Mouse (Mus musculus): ENCODE data around the gene Slc6a18. TPM values are rescaled to one million over a fixed set of nuclear protein-coding genes. Genes with fewer than 3 reads are reported as not detected.

Slc6a18 gene
- polyA plus RNA-seq (2015; fragmentation: Nextera tagmentation; extraction: Ambion mirVana): not detected in 2 replicates

DNA sequence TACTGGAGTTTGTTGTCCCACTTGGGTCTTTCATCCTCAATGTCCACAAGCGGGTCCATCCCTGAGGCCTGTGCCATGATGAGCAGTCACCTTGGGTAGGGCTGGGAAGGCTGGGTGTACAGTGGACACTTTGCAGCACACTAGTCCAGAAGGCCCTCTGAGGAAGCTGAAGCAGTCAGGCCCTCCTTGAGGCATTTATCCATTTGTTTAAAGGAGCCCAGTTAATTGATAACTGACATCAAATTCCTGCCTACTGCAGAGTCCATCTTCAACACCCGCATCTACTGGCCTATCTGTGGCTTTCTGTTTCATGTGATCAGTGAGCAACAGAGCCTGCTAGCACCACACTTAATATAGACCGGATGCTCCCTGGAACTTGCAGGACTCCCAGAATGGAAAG lies at the start of gene Slc6a18:
Gene Slc6a18 (minus strand): TSS at position 171 of the 400 bp plus-strand sequence.

DNA sequence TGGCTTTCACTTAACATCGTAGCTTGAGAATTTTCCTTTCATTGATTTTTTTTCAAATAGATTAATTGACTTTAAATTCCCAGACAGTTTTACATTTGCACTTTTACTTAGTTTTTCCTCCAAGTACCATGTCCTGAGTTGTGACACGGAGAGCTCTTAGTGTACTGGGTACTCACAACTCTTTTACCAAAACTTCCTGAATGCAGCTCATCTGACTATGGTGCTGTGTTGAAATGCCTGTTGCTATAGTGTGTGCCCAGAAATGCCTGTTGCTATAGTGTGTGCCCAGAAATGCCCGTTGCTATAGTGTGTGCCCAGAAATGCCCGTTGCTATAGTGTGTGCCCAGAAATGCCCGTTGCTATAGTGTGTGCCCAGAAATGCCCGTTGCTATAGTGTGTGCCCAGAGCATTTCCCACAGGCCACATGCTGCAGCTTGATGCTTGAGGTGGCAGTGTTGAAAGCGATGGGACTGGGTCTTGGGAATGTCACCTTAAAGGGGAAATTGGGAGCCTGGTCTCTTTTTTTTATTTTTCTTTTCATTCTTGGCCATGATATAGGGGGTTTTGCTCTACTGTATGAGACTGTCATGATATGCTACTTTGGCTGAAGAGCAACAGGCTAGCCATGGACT lies 27.0 kb upstream of the Slc6a18 start, which contains the start of gene Slc6a19:
Gene Slc6a19 (minus strand): TSS at position 172 of the 632 bp plus-strand sequence.

DNA sequence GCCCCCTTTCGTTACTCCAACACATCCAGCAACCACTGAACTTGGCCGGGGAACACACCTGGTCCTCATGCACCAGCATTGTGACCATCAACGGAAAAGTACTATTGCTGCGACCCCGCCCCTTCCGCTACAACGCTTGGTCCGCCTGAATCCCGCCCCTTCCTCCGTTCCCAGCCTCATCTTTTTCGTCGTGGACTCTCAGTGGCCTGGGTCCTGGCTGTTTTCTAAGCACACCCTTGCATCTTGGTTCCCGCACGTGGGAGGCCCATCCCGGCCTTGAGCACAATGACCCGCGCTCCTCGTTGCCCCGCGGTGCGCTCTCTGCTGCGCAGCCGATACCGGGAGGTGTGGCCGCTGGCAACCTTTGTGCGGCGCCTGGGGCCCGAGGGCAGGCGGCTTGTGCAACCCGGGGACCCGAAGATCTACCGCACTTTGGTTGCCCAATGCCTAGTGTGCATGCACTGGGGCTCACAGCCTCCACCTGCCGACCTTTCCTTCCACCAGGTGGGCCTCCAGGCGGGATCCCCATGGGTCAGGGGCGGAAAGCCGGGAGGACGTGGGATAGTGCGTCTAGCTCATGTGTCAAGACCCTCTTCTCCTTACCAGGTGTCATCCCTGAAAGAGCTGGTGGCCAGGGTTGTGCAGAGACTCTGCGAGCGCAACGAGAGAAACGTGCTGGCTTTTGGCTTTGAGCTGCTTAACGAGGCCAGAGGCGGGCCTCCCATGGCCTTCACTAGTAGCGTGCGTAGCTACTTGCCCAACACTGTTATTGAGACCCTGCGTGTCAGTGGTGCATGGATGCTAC lies 50.9 kb downstream of the Slc6a18 start, which contains the start of gene Tert:
Gene Tert (plus strand): TSS at position 167 of the 805 bp plus-strand sequence.

Other genes starting within 250 kb of the Slc6a18 start
- 89.7 and 101 TPM in 2 replicates for gene Lpcat1, start 210.8 kb downstream of the Slc6a18 start, polyA plus RNA-seq (2015; fragmentation: Nextera tagmentation; extraction: Ambion mirVana)
- gene Slc6a3, start 141.3 kb downstream of the Slc6a18 start, polyA plus RNA-seq (2015; fragmentation: Nextera tagmentation; extraction: Ambion mirVana): 0.10 and 0.14 TPM in 2 replicates
- 76.4 and 76.9 TPM in 2 replicates for gene Clptm1l, start 74.0 kb downstream of the Slc6a18 start, polyA plus RNA-seq (2015; fragmentation: Nextera tagmentation; extraction: Ambion mirVana)
- gene Tert, start 51.1 kb downstream of the Slc6a18 start, polyA plus RNA-seq (2015; fragmentation: Nextera tagmentation; extraction: Ambion mirVana): 0.35 and 0.70 TPM in 2 replicates
- 0.10 TPM in 1 of 2 replicates, not detected in the other for gene Slc6a19, start 26.8 kb upstream of the Slc6a18 start, polyA plus RNA-seq (2015; fragmentation: Nextera tagmentation; extraction: Ambion mirVana)
- gene Slc12a7, start 55.1 kb upstream of the Slc6a18 start, polyA plus RNA-seq (2015; fragmentation: Nextera tagmentation; extraction: Ambion mirVana): 3.7 and 4.2 TPM in 2 replicates
- 1.9 and 2.0 TPM in 2 replicates for gene Nkd2, start 169.6 kb upstream of the Slc6a18 start, polyA plus RNA-seq (2015; fragmentation: Nextera tagmentation; extraction: Ambion mirVana)

All from spleen, postnatal 0 days (tissue).